Mouse (Mus musculus): ENCODE results near the gene Ylpm1. TPM values are rescaled to one million over a fixed set of nuclear protein-coding genes. Genes with fewer than 3 reads are reported as not detected.
A peak's percentile ranks its signal among the peaks of the same experiment; 100 is the strongest.

The Ylpm1 gene
- polyA plus RNA-seq, 1 experiment from 2014 or later, result 22.1 TPM

DNA sequence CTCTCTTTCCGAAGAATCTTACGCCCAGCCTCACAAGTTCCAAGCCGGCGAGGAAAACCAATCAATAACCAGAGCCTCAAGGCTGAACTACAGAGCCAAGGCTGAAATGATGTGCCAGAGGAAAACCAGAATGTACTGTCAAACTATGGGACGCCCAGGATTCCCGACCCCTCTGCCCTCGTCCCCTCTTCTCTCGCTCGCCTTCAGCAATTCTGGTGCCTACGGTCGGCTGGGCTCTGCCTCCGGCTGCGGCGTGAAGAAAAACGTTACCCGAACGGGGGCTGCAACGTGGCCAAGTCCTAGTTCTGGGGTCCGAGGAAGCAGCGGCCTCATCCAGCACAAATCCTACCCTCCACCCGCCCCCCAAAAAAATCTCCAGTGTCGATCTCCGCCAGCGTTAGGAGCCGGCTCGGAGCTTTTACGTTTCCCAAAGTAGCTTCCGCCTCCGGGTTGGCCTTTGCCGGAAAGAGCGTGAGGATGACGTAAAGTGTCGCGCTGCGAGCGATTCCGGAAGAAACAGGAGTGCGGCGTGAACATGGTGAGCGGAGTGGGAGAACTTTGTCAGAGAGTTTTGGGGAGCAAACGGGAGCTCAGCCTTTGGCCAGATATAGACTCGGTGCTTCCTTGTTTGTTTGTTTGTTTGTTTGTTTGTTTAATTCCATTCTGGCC lies 25.6 kb upstream of the Ylpm1 start, which contains the start of the genes Fcf1 and Arel1:
Gene Fcf1 (plus strand): TSS at position 470 of the 669 bp plus-strand sequence.
Gene Arel1 (minus strand): TSS at position 473 of the 669 bp plus-strand sequence.
- peaks cover 19% of the 10 kb centered on the region for H3K36me3 ChIP-seq
- under 1% methylated on average over 42 of the region's 42 CpGs for WGBS
- peaks cover 13% of the 10 kb centered on the region for H3K4me1 ChIP-seq (replicated peaks)
- H3K4me3 ChIP-seq (replicated peaks), result peak within 1 kb of the TSS; percentile 60
- no peaks in the 10 kb centered on the region for H3K9me3 ChIP-seq
- H3K27ac ChIP-seq, result no peak within 1 kb of the TSS
- H3K9ac ChIP-seq, result peak within 1 kb of the TSS; percentile 64
- no peaks in the 10 kb centered on the region for H3K27me3 ChIP-seq (replicated peaks)
- ATAC-seq, result peak; percentile 92
- peak within 1 kb of the TSS; percentile 88 for H3K4me2 ChIP-seq (replicated peaks)

DNA sequence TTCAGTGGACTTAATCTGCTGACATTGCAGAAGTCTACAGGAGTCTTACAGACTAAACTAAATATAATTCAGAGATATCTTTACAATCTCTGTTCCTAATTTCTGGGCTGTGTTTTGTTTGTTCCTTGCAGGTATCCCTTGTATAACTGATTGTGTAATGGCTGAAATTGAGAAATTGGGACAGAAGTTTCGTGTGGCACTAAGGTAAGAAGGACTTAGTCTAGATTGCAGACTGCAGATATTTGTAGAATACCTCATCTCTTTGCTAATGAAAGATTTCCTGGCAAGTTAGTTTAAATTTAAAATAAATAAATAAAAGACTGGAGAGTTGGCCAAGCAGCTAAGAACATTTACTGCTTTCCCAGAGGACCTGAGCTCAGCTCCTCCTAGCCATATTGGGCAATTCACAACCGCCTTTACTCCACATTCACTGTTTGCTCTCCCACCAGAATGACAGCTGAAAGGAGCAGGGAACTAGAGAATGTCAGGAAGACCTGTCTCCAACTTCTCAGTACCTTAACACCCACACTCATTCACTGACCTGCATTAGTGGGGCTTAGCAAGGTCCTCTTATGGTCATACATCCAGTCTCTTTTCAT lies 16.8 kb upstream of the Ylpm1 start:
- Histone ChIP-seq H3K9me3 (no peaks in the 10 kb centered on the region), H3K4me1 (replicated peaks) (no peaks in the 10 kb centered on the region), H3K4me3 (replicated peaks) (no peak overlapping the region), H3K27me3 (replicated peaks) (no peaks in the 10 kb centered on the region), H3K27ac (no peak overlapping the region), H3K9ac (no peak overlapping the region), H3K4me2 (replicated peaks) (no peak overlapping the region), H3K36me3 (peaks cover 42% of the 10 kb centered on the region)
- ATAC-seq, result no peak
- 81% methylated on average over 2 of the region's 2 CpGs for WGBS

DNA sequence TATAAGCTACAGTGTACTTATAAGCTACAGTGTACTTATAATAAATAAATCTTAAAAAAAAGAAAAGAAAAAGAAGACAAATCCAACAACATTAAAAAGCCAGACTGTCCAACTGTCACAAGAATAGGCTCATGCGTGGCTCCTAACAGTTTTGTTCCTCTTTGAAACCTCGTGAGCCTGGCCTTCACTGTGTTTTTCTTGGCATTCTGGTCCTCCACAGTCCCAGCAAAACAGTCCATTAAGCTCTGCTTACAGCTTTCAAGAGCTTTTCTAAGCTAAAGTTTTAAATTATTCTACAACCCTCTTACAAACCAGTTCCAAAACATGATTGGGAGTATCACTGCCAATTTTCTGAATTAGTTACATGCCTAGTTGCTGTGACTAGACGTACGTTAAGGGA lies 6.7 kb upstream of the Ylpm1 start:
- ATAC-seq, result no peak
- no peaks in the 10 kb centered on the region for H3K9me3 ChIP-seq
- H3K9ac ChIP-seq, result no peak overlapping the region
- no peak overlapping the region for H3K4me2 ChIP-seq (replicated peaks)
- 0 out of 2 replicates have a peak, but pooled peaks cover under 1% of the 10 kb centered on the region for H3K36me3 ChIP-seq
- H3K4me3 ChIP-seq (replicated peaks), result no peak overlapping the region
- H3K27me3 ChIP-seq (replicated peaks), result no peaks in the 10 kb centered on the region
- 72% methylated on average over 4 of the region's 4 CpGs for WGBS
- no peaks in the 10 kb centered on the region for H3K4me1 ChIP-seq (replicated peaks)
- H3K27ac ChIP-seq, result no peak overlapping the region

DNA sequence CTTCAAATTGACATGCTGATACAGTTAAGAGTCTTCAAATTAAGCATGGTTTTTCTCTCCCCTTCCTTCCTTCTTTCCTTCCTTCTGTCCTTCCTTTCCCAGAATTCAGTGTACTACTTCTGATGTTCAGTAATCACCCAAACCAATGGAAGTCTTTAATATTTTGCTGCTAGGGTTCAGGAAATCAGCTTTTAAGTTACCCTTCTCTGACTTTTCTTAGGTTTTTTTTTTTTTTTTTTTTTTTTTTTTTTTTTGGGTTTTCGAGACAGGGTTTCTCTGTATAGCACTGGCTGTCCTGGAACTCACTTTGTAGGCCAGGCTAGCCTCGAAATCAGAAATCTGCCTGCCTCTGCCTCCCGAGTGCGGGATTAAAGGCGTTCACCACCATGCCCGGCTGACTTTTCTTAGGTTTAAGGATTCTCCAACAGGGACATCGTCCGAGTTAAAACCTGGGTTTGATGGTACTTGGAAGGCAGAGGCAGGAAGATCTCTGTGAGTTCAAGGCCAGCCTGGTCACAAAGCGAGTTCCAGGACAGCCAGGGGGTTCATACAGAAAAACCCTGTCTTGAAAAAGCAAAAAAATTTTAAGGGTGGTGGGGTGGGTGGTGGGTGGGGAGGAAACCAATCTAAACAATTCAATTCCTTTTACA lies 884 bp upstream of the Ylpm1 start:
- H3K9me3 ChIP-seq, result no peaks in the 10 kb centered on the region
- 92% methylated on average over 8 of the region's 9 CpGs for WGBS
- H3K27me3 ChIP-seq (replicated peaks), result no peaks in the 10 kb centered on the region
- no peak overlapping the region for H3K9ac ChIP-seq
- no peak overlapping the region; the same call in 1 of the 2 replicates for H3K4me2 ChIP-seq (replicated peaks)
- no peak overlapping the region for H3K4me3 ChIP-seq (replicated peaks)
- H3K27ac ChIP-seq, result no peak overlapping the region
- H3K4me1 ChIP-seq (replicated peaks), result peaks cover 16% of the 10 kb centered on the region
- no peaks in the 10 kb centered on the region for H3K36me3 ChIP-seq
- no peak for ATAC-seq

DNA sequence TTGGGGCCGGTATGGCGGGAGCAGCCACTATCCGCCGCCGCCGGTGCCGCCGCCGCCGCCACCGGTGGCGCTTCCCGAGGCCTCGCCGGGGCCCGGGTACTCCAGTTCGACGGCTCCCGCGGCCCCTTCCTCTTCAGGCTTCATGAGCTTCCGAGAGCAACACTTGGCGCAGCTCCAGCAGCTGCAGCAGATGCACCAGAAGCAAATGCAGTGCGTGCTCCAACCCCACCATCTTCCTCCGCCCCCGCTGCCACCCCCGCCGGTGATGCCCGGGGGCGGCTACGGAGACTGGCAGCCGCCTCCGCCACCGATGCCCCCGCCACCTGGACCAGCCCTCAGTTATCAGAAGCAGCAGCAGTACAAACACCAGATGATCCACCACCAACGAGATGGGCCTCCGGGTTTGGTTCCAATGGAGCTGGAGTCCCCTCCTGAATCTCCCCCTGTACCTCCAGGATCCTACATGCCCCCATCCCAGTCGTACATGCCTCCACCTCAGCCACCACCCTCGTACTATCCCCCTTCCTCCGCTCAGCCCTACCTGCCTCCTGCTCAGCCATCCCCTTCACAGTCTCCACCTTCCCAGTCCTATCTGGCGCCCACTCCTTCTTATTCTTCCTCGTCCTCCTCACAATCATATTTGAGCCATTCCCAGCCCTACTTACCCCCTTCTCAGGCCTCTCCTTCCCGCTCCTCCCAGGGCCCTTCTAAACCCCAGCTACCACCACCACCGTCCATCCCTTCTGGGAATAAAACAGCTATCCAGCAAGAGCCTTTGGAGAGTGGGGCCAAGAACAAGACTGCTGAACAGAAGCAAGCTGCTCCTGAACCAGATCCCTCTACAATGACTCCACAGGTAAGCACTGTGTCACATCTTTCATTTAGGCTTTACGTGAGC lies 629 bp downstream of the Ylpm1 start:
- Histone ChIP-seq H3K27me3 (replicated peaks) (no peaks in the 10 kb centered on the region), H3K4me3 (replicated peaks) (peak overlapping the region; percentile 88), H3K9me3 (no peaks in the 10 kb centered on the region), H3K4me1 (replicated peaks) (peaks cover 16% of the 10 kb centered on the region), H3K4me2 (replicated peaks) (peak overlapping the region; percentile 88), H3K27ac (peak overlapping the region; percentile 87), H3K9ac (peak overlapping the region; percentile 96), H3K36me3 (no peaks in the 10 kb centered on the region)
- WGBS, result 1% methylated on average over 44 of the region's 44 CpGs
- peak; percentile 71 for ATAC-seq

DNA sequence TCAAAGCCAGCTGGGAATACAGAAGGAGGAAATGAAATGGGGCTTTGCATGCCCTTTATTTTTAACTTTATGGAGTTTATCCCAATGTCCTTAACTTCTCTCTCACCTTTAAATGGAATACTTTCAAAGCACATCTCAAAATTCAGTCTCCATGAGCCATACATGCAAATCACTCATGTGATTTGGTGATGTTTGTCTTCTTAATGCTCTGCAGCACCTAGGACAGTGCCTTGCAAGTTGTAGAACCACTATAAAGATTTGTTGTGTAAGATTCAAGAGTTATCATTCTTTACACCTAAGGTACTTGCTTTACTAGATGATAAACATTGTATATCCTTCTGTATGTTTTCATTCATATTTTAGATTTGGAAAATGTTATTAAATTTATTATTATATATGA lies 2.9 kb downstream of the Ylpm1 start:
- no peak overlapping the region for H3K27ac ChIP-seq
- ATAC-seq, result no peak
- H3K4me2 ChIP-seq (replicated peaks), result peak overlapping the region; percentile 88
- H3K36me3 ChIP-seq, result no peaks in the 10 kb centered on the region
- H3K4me3 ChIP-seq (replicated peaks), result no peak overlapping the region
- H3K9me3 ChIP-seq, result no peaks in the 10 kb centered on the region
- H3K27me3 ChIP-seq (replicated peaks), result no peaks in the 10 kb centered on the region
- peaks cover 16% of the 10 kb centered on the region for H3K4me1 ChIP-seq (replicated peaks)
- H3K9ac ChIP-seq, result no peak overlapping the region

DNA sequence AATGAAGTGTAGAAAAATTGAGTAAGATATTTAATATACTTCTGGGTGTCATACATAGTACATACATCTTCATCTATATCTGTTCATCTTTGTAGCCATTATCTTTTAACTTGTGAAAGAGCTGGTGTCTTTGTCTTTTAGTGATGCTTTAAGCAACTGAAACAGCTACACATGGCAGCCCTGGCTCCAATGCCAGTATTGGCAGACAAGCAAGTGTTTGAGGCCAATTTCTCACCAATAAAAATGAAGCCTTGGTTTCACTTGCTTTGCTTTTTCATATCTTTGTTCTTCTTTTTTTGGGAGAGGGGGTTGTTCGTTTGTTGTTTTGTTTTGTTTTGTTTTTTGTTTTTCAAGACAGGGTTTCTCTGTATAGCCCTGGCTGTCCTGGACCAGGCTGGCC lies 10.1 kb downstream of the Ylpm1 start:
- no peak overlapping the region for H3K4me2 ChIP-seq (replicated peaks)
- no peak for ATAC-seq
- no peak overlapping the region for H3K9ac ChIP-seq
- H3K4me3 ChIP-seq (replicated peaks), result no peak overlapping the region
- WGBS, result 86% methylated on average over 1 of the region's 1 CpGs
- no peaks in the 10 kb centered on the region for H3K9me3 ChIP-seq
- no peak overlapping the region for H3K27ac ChIP-seq
- H3K4me1 ChIP-seq (replicated peaks), result no peaks in the 10 kb centered on the region
- no peaks in the 10 kb centered on the region for H3K27me3 ChIP-seq (replicated peaks)
- H3K36me3 ChIP-seq, result no peaks in the 10 kb centered on the region

DNA sequence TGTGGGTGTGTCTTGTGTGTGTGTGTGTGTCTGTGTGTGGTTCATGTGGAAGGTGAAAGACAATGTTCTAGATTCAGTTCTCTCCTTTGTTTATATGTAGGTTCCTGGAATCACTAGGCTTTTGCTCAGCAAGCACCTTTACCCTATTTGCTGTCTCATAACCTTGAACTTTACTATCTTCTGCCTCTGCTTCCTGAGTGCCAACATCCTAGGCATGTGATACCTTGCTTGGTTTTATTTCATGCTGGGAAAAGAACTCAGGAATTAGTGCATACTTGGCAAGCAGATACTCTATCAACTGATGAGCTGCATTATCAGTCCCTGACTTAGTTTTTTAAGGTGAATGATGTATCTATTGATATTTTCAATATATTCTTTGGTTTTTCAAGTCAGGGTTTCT lies 10.9 kb downstream of the Ylpm1 start:
- Histone ChIP-seq H3K4me2 (replicated peaks) (no peak overlapping the region), H3K4me3 (replicated peaks) (no peak overlapping the region), H3K4me1 (replicated peaks) (no peaks in the 10 kb centered on the region), H3K27me3 (replicated peaks) (no peaks in the 10 kb centered on the region), H3K9ac (no peak overlapping the region), H3K9me3 (no peaks in the 10 kb centered on the region), H3K27ac (no peak overlapping the region), H3K36me3 (no peaks in the 10 kb centered on the region)
- ATAC-seq, result no peak

DNA sequence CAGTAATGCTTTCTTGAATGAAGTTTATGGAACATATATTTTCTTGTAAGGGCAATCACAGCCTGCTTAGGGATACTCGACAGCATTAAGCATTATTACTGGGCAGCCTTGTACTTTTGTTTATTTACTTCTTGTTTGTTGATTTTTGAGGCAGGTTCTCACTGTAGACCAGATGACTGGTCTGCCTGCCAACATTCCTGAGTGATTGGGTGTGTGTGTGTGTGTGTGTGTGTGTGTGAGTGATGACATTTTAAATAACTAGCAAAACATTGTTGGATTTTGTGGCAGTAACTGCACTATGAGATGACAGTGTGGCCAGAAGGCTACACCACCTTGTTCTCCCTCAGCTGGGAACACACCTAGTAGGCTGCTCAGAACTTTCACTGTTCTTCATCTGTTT lies 13.7 kb downstream of the Ylpm1 start:
- WGBS, result 63% methylated on average over 1 of the region's 1 CpGs

DNA sequence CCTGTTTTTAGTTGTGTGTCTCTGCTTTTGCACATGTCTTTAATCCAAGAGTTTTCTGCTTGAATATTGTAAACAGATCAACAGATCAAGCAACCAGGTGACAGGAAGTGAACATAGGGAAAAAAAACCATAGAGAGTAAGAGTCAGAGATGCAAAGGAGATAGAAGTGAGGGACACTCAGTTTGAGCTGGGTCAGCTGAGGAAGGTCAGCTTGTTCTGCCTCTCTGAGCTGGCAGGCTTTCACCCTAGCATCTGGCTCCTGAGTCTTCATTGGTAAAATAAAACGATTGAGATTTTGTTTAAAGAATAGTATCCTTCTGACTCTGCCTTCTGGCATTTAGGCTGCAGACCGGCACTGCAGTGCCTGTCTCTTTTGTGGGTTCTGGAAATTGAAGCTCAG lies 14.4 kb downstream of the Ylpm1 start:
- ATAC-seq, result no peak
- Histone ChIP-seq H3K4me1 (replicated peaks) (no peaks in the 10 kb centered on the region), H3K9ac (no peak overlapping the region), H3K4me2 (replicated peaks) (no peak overlapping the region), H3K27me3 (replicated peaks) (no peaks in the 10 kb centered on the region), H3K27ac (no peak overlapping the region), H3K36me3 (peaks cover 20% of the 10 kb centered on the region), H3K4me3 (replicated peaks) (no peak overlapping the region), H3K9me3 (no peaks in the 10 kb centered on the region)
- WGBS, result 82% methylated on average over 2 of the region's 2 CpGs

More for the DNA sequence above, 13.7 kb downstream of the Ylpm1 start:
- H3K4me3 ChIP-seq (replicated peaks), result no peak overlapping the region
- no peak overlapping the region for H3K9ac ChIP-seq
- peaks cover 13% of the 10 kb centered on the region for H3K36me3 ChIP-seq
- H3K27me3 ChIP-seq (replicated peaks), result no peaks in the 10 kb centered on the region
- no peaks in the 10 kb centered on the region for H3K9me3 ChIP-seq
- H3K27ac ChIP-seq, result no peak overlapping the region
- no peaks in the 10 kb centered on the region for H3K4me1 ChIP-seq (replicated peaks)
- no peak overlapping the region for H3K4me2 ChIP-seq (replicated peaks)
- ATAC-seq, result no peak

DNA sequence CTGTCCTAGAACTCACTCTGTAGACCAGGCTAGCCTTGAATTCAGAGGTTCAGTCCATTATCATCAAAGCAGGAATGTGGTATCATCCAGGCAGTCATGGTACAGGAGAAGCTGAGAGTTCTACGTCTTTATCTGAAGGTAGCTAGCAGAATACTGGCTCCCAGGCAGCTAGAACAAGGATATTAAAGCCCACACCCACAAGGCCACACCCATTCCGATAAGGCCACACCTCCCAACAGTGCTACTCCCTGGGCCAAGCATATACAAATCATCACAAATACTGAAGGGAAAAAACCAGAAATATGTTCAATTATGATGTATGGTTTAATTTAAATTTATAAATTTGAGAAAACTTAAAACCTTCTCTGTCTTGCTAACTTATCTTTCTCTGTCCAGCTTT lies 16.1 kb downstream of the Ylpm1 start:
- no peak for ATAC-seq
- 91% methylated on average over 2 of the region's 2 CpGs for WGBS

DNA sequence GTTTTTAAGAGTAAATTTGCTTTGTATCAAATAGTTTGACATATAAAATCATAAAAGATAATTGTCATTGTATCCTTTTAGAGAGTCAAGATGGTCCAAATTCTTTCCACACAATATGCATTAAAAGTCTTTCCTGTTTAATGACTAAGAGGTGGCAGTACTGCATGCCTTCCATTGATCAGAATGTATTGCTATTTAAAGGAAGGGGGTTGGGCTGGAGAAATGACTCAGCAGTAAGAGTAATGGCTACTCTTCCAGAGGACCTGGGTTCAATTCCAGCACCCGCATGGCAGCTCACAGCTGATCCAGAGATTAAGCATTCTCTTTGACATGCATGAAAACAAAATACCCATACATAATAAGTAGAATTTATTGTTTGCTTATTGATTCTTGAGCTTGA lies 25.9 kb downstream of the Ylpm1 start:
- no peak overlapping the region for H3K4me2 ChIP-seq (replicated peaks)
- WGBS, result 98% methylated on average over 1 of the region's 1 CpGs
- H3K27ac ChIP-seq, result no peak overlapping the region
- H3K4me1 ChIP-seq (replicated peaks), result no peaks in the 10 kb centered on the region
- no peaks in the 10 kb centered on the region for H3K9me3 ChIP-seq
- H3K36me3 ChIP-seq, result no peaks in the 10 kb centered on the region
- no peaks in the 10 kb centered on the region for H3K27me3 ChIP-seq (replicated peaks)
- H3K9ac ChIP-seq, result no peak overlapping the region
- no peak for ATAC-seq
- no peak overlapping the region for H3K4me3 ChIP-seq (replicated peaks)

More for the DNA sequence above, 16.1 kb downstream of the Ylpm1 start:
- Histone ChIP-seq H3K4me2 (replicated peaks) (no peak overlapping the region), H3K9ac (no peak overlapping the region), H3K4me3 (replicated peaks) (no peak overlapping the region), H3K27me3 (replicated peaks) (no peaks in the 10 kb centered on the region), H3K9me3 (no peaks in the 10 kb centered on the region), H3K4me1 (replicated peaks) (no peaks in the 10 kb centered on the region), H3K27ac (no peak overlapping the region), H3K36me3 (peaks cover 20% of the 10 kb centered on the region)

Data from intestine, embryonic 15.5 days (tissue).